Mouse (Mus musculus) CD4-positive, CD25-positive, alpha-beta regulatory T cell, adult 2 months (primary cell): ENCODE data around the gene Spata13.
A peak's percentile ranks its signal among the peaks of the same experiment; 100 is the strongest.

Source experiments
- DNase-seq: peaks from one replicate; pipeline ENCODE4 v3.0.0-alpha.2; 2012; ENCODE audit warnings: low read depth, low spot score

Spata13 gene

DNA sequence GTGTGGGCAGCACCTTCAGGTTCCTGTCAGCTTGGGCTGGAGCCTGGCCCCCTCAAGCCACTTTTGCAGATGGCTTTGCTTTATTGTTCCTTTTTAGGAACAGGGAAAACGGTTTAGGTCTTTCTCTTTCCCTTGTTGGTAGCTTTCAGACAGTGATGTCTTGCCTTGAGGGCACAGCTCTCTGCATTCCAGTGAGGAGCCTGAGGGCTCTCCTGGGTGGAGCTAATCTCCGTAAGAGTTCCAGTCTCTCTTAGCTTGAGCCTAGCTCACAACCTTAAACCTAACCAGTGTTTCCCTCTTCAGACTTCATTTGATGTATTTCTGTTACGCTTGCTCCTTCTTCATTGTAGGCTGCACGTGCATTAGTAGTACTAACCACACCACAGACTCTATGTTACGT, 81.9 kb downstream of the Spata13 start:
- DNase-seq, result no peak

- peak; percentile 37 for DNase-seq
Measured at GRCm38 (mm10) chr14:60721304-60721703, 87.5 kb downstream of the Spata13 start.

GRCm38 (mm10) chr14:60721938-60722337, 88.1 kb downstream of the Spata13 start:
- no peak for DNase-seq

GRCm38 (mm10) chr14:60726091-60726490, 92.3 kb downstream of the Spata13 start:
- DNase-seq, result peak; percentile 44

GRCm38 (mm10) chr14:60727130-60727529, 93.3 kb downstream of the Spata13 start:
- peak; percentile 61 for DNase-seq

DNA sequence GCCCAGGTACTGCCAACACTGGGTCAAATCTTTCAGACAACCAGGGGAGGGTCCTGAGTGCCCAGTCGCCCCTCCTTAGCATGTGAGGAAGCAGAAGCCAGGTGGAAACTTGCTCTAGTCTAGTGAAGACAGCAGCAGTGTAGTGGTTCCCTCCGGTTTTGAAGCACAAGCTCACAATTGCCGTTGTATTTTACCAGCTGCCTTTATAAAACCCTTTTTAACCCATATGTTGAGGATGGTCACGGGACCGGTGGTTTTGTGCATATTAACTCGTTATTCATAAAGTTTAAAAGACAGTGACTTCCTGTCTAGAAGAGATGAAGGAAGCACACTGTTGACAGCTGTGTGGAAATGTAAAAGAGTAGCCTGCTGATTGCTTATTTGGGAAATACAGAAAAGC, 98.3 kb downstream of the Spata13 start:
- peak; percentile 75 for DNase-seq

DNA sequence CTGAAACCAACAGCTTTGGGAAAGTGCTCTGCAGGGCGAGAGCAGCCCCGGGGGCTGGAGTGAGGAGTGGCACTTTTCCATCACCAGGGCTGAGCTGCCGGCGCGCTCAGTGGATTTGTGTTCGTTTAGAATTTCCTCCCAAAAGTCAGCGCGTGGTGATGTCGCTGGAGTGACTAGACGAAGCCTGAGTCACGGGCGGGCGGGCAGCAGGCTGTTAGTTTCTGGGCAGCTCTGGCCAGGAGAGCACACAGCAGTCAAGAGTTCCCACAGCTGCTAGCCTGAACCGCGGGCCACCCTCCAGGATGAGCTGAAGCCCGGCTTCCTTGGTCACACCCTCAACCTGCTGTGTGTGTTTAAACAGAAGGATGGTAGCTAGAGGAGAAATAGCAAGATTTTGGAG, 99.0 kb downstream of the Spata13 start:
- peak; percentile 56 for DNase-seq

- DNase-seq, result no peak
Measured at GRCm38 (mm10) chr14:60733706-60734105, 99.9 kb downstream of the Spata13 start.

- no peak for DNase-seq
Measured at GRCm38 (mm10) chr14:60735206-60735605, 101.4 kb downstream of the Spata13 start.

GRCm38 (mm10) chr14:60735848-60736547, 102.2 kb downstream of the Spata13 start:
- DNase-seq, result peak; percentile 54

DNA sequence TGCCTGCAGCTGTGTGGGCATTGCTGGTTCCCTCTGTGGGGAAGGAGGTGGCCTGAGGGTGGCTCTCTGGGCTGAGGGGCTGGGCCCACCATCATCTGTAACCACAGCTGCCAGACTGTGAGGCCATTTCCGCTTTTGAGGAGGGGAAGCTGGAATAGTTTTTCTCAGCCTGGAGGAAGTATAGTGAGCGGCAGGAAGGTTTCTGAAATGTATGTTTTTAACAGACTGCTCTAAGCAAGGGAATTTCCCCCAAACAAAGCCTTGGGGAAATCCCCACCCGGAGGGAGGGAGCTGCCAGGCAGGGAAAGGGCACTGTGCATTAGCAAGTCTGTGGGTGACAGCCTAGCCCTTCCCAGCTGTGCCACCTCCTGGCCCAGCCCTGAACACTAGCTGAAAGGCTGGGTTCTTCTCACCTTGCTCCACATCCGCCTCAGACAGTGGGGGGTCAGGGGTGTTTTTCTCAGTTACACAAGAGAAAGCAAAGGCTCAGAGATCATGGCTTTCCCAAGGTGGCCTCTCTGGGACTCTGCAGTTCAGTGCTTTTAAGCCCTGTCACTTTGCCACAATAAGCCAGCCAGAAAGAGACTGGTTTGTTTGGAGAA, 102.9 kb downstream of the Spata13 start:
- peak; percentile 92 for DNase-seq

GRCm38 (mm10) chr14:60737202-60737611, 103.4 kb downstream of the Spata13 start:
- DNase-seq, result peak; percentile 71

GRCm38 (mm10) chr14:60738434-60738938, 104.7 kb downstream of the Spata13 start:
- peak; percentile 77 for DNase-seq

DNA sequence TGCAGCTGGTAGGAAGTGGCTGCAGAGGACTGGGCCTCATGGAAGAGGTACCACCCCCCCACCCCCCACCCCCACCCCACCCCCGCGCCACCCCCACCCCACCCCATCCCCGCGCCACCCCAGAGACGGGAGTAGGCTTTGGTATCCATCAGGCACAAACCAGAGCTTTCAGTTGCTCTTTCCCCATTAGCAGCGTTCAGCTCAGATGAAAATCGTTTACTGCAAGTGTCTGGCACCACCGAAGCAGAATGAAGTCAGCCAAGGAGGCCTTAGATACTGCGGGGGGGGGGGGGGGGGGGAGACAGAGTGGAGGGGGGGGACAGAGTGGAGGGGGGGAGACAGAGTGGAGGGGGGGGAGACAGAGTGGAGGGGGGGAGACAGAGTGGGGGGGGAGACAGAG, 105.4 kb downstream of the Spata13 start:
- peak; percentile 37 for DNase-seq

DNA sequence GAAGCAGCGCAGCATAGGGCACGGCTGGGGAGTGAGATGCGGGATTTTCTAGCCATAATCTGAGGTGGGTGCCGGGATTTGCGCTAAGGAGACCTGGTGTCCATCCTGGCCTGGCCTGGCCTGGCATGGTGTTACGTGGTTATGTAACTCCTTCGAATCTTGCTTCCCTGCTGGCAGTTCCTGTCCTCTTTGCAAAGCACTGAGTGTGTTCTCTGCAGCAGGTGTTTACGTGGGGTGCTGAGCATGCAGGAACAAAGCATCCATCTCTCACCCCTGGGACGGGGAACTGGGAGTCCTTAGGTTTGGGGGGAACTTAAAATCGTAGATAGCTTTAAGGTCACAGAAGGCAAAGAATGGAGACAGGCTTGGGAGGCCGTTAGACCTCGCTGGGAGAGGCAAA, 105.8 kb downstream of the Spata13 start:
- DNase-seq, result peak; percentile 33

DNA sequence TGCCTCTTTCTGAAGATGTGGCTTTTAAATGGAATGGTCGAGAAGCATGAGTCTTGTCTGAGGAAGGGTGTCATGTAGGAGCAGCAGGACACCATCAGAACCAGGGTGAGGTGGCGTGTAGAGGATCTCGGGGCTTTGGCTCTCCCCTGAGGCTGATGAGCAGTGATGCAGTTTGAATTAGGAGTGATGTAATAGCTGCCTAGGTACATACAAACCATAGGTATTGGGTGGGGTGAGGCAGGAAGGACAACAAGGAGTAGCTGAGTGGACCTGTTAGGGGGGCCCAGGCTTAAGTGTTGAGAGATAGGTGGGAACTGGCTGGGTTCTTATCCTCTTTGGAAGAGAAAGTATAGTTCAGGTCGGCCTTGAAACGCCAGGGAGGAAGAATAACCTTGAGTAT, 106.7 kb downstream of the Spata13 start:
- peak; percentile 40 for DNase-seq

DNA sequence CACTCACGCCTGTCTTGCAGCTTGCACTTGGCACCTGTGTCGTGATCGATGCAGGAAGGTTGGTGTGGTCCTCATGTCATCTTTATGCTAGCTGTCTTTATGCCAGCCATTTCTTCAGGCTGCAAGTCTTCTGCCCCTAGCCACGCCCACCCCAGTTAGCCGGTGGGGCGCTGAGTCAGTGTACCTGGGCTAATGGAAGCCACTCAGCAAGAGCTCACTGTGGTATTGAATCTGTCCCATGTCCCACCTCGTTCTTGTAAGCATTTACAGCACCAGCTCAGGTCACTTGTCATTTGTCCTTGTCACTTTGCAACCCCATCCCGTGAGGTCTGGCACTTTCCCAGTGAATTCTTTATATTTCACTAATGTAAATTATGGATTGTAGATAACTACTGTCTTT, 107.2 kb downstream of the Spata13 start:
- DNase-seq, result peak; percentile 35

GRCm38 (mm10) chr14:60741490-60741981, 107.7 kb downstream of the Spata13 start:
- no peak for DNase-seq

- no peak for DNase-seq
Measured at GRCm38 (mm10) chr14:60743681-60744080, 109.9 kb downstream of the Spata13 start.

- no peak for DNase-seq
Measured at GRCm38 (mm10) chr14:60745201-60745600, 111.4 kb downstream of the Spata13 start.

- no peak for DNase-seq
Measured at GRCm38 (mm10) chr14:60746141-60746540, 112.3 kb downstream of the Spata13 start.

DNA sequence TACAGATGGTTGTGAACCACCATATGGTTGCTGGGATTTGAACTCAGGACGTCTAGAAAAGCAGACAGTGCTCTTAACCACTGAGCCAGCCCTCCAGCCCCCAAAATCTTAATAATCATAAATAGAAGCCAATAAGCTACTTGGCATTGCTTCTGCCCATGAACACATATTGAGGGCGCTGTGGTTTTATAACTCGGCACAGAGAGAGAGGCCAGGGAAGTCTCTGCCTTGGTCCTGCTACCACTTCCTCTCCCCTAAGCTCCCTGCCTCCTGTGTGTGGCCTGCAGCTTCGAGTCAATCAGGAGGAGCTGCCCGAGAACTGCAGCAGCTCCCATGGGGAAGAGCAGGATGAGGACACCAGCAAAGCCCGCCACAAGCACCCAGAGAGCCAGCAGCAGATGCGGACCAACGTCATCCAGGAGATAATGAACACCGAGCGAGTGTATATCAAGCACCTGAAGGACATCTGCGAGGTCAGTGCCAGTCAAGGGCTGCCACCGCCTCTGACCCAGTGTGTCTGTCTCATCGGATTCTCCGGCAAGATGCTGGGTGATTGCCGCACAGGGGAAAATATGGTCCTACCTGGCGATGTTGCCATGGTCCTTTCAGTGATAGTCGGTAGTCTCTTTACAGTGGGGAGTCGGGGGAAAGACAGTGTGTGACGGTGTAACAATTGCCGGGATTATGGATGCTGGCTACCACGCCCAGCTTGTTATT, 113.5 kb downstream of the Spata13 start:
- DNase-seq, result no peak
